Mouse (Mus musculus): ENCODE results near the gene Gm49721. TPM values are rescaled to one million over a fixed set of nuclear protein-coding genes. Genes with fewer than 3 reads are reported as not detected.
"Not testable (repeated sequence)": the region's sequence is repeated elsewhere in the genome, so short reads cannot be mapped to it uniquely, and the experiment has no call there.

The Gm49721 gene
- total and polyA plus RNA-seq, 3 experiments = 0.05 TPM; not detected in 2

DNA sequence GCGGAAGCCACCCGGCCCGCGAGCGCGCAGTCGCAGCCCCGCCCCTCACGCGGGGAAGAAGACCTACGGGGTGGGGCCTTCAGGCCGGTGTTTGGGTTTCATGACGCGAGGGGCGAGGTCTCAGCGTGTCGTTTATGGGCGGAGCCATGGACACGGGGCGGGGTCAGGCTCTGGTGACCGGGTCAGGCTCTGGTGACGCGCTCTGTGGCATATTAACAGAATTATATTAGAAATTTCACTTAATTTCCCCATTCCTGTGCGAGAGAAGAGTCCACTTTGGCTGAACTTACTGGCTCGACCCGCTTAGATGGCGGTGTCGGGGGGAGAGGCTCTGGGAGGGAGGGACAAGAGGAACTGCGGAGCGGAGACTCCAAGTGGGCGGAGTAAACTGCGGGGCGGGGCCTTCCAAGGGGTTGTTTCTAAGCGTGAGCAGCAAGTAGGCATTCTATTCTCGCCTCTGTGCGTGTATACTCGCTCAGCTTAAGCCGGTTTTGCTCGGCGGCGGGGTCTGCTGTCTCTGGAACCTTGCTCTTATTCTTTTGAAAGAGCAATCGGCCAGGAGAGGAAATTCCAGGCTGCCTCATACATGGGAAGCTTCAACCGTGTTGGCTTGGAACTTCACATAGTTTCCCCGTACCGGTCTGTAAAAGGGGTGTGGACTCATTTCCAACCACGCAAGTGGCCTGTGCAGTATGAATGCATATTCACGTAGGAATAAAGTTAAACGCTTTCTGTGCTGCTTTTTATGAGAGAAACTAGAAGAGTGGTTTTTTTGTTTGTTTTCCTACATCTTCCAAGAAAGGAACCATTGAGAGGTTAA, 17.3 kb upstream of the Gm49721 start:
- not testable (repeated sequence) for H3K4me1 ChIP-seq (ENCODE audit: insufficient read depth, low read depth, low read length); H3K36me3 ChIP-seq (replicated peaks); H3K4me3 ChIP-seq (ENCODE audit: low read depth, low read length); DNase-seq (ENCODE audit: low spot score); H3K9me3 ChIP-seq (replicated peaks); H3K27me3 ChIP-seq (ENCODE audit: insufficient read depth, low read length)
- peak; percentile 92 for ATAC-seq (ENCODE audit: extremely low read depth, insufficient number of reproducible peaks, low FRiP score, poor library complexity, severe bottlenecking)

DNA sequence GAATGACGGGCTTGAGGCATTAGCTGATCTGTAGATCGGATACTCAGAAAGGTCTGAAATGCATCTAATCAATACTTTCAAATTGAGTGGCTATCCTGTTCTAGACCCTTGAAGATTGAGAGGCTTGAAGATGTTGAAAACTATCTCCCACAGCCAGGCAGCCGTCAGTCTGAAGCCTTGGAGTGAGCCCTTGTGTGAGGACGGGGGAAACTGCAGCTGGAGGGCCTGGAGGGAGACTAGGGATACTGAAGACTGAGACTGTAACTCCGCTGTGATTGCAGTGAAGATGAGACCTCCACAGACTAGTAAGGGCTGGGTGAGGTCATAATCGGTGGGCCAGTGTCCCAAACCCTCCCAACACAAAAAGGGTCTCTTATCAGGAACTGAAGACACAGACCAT, 16.4 kb upstream of the Gm49721 start:
- not testable (repeated sequence) for DNase-seq (ENCODE audit: low spot score); H3K9me3 ChIP-seq (replicated peaks); ATAC-seq (ENCODE audit: extremely low read depth, insufficient number of reproducible peaks, low FRiP score, poor library complexity, severe bottlenecking); H3K27me3 ChIP-seq (ENCODE audit: insufficient read depth, low read length); H3K4me1 ChIP-seq (ENCODE audit: insufficient read depth, low read depth, low read length); H3K4me3 ChIP-seq (ENCODE audit: low read depth, low read length); H3K36me3 ChIP-seq (replicated peaks)

DNA sequence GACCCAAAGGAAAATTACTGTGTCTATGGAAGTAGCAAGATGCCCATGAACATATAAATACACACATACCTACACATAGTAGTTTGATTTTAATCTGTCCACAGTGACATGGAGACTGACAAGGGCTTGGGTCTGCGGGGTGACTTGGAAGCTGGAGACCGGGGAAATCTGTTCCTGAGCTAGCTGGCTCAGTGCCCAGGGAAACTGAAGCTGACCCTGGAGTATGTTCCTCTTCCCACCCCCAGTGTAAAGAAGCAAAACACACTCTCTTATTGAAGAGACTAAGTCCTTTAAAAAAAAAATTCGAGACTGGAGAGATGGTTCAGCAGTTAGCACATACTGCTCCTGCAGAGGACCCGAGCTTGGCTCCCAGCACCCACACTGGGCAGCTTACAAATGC, 15.8 kb upstream of the Gm49721 start:
- DNase-seq (ENCODE audit: low spot score); H3K9me3 ChIP-seq (replicated peaks): not testable (repeated sequence)

DNA sequence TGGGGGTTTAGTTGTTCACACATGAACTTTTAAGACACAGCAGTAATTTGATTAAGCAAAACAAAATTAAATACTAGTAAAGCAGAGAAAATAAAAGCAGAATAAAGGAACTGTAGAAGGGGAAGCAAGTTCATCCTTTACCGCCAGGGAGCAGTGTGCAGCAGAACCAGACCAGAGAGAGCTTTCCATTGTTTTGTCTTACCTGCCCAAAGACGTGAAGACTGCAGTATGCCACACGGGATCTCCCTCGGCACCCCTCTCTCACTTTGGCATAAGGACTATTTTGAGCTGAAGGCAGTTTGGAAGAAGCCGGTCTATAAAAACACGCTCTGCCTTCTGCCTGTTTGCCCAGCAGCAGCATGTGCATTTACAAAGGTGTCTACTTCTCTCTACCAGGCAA, 13.3 kb upstream of the Gm49721 start:
- not testable (repeated sequence) for H3K36me3 ChIP-seq (replicated peaks); H3K27me3 ChIP-seq (ENCODE audit: insufficient read depth, low read length); H3K9me3 ChIP-seq (replicated peaks); ATAC-seq (ENCODE audit: extremely low read depth, insufficient number of reproducible peaks, low FRiP score, poor library complexity, severe bottlenecking); H3K4me1 ChIP-seq (ENCODE audit: insufficient read depth, low read depth, low read length); H3K4me3 ChIP-seq (ENCODE audit: low read depth, low read length)
- DNase-seq (ENCODE audit: low spot score) = peak; percentile 2
- peak; percentile 14; the same call in 1 of the 2 replicates for TF ChIP-seq CTCF (IDR thresholded peaks at IDR 0.05; ENCODE audit: low read depth, low read length)

More for the DNA sequence above, 15.8 kb upstream of the Gm49721 start:
- not testable (repeated sequence) for H3K36me3 ChIP-seq (replicated peaks); H3K4me3 ChIP-seq (ENCODE audit: low read depth, low read length); H3K27me3 ChIP-seq (ENCODE audit: insufficient read depth, low read length); ATAC-seq (ENCODE audit: extremely low read depth, insufficient number of reproducible peaks, low FRiP score, poor library complexity, severe bottlenecking); H3K4me1 ChIP-seq (ENCODE audit: insufficient read depth, low read depth, low read length)

DNA sequence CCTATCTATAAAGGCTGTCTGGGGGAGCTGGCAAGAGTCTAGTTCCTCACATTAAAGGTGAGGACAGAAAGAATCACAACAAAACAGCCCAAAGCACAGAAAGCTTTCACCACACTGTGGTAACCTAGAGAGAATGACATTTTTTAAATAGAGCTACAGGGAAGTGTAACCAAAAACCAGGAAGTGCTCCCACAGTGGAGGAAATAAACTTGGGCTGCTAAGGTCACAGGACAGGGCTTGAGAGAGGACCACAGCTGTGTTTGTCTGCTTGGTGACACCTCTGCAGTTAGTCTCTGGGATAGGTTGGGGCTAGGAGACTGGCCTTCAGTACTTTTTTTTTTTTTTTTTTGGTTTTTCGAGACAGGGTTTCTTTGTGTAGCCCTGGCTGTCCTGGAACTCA, 11.0 kb upstream of the Gm49721 start:
- H3K4me1 ChIP-seq (ENCODE audit: insufficient read depth, low read depth, low read length); H3K9me3 ChIP-seq (replicated peaks); ATAC-seq (ENCODE audit: extremely low read depth, insufficient number of reproducible peaks, low FRiP score, poor library complexity, severe bottlenecking); H3K4me3 ChIP-seq (ENCODE audit: low read depth, low read length); DNase-seq (ENCODE audit: low spot score); H3K27me3 ChIP-seq (ENCODE audit: insufficient read depth, low read length); H3K36me3 ChIP-seq (replicated peaks): not testable (repeated sequence)

DNA sequence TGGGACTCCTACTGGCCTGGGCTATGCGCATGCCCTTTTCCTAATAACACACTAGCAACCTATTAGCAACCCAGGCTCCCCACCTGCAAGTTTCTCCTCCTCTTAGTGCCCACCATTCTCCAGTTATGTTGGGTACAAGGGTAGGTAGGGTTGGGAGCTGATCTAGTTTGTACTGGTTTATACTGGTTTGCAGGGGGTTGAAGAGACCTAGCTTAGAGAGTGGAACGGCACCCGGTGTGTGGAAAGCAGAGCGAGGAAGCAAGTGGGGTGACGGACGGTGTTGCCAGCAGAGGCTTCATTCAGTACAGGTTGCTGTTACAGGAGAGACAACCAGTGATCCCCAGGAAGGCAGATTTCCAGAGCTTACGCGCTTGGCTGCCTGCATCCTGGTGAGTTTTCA, 8.4 kb upstream of the Gm49721 start, which contains the start of gene Rnaset2b:
Gene Rnaset2b, plus strand, starts transcription at position 301 of the 400 bp plus-strand sequence.
- not testable (repeated sequence) for H3K9me3 ChIP-seq (replicated peaks); H3K36me3 ChIP-seq (replicated peaks); H3K4me3 ChIP-seq (ENCODE audit: low read depth, low read length); DNase-seq (ENCODE audit: low spot score); H3K4me1 ChIP-seq (ENCODE audit: insufficient read depth, low read depth, low read length); ATAC-seq (ENCODE audit: extremely low read depth, insufficient number of reproducible peaks, low FRiP score, poor library complexity, severe bottlenecking); H3K27me3 ChIP-seq (ENCODE audit: insufficient read depth, low read length)

DNA sequence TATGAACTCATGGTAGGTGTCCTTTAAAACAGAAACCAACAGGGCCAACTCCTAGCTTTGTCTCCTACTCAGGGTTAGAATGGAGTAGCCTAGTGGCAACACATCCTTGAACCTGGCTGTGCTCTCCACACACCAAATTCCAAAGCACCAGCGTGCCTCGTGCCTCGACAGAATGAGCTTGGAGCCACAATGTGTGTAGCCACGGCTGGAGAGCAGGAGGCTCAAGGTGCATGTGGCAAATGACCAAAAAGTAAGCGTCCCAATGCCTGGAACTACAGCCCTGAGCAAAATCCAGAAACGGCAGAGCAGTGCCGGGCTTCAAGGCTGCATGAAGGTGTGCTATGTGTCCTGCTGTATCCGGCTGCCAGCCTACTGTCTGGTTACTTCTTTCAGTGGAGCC, 7.5 kb upstream of the Gm49721 start:
- not testable (repeated sequence) for H3K27me3 ChIP-seq (ENCODE audit: insufficient read depth, low read length); H3K9me3 ChIP-seq (replicated peaks); ATAC-seq (ENCODE audit: extremely low read depth, insufficient number of reproducible peaks, low FRiP score, poor library complexity, severe bottlenecking); DNase-seq (ENCODE audit: low spot score); H3K4me1 ChIP-seq (ENCODE audit: insufficient read depth, low read depth, low read length); H3K4me3 ChIP-seq (ENCODE audit: low read depth, low read length); H3K36me3 ChIP-seq (replicated peaks)

DNA sequence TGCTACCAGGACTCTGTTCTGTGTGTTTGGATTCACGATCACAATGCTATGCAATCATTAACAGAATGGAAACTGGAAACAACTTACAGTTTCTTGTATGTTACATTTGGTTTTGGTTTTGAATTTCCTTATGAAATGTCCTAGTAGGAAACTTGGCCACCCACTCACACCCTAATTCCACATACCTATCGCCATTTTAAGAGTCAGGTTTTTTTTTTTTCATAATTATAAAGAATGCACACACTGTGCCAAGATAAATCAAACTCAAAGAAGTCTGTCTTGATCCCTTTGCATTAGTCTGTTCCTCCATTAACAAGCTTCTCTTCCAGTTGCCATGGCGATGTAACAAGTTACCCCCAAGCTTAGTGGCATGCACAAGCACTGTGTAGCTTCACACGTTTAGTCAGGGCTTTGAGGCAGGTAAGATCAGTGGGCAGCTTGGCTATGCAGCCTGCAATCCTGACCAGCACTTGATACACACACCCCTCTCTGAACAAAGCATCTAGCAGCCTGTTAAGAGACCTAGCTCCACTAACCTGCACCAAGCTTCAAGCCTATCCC, 5.8 kb upstream of the Gm49721 start:
- ATAC-seq (ENCODE audit: extremely low read depth, insufficient number of reproducible peaks, low FRiP score, poor library complexity, severe bottlenecking) = not testable (repeated sequence)

DNA sequence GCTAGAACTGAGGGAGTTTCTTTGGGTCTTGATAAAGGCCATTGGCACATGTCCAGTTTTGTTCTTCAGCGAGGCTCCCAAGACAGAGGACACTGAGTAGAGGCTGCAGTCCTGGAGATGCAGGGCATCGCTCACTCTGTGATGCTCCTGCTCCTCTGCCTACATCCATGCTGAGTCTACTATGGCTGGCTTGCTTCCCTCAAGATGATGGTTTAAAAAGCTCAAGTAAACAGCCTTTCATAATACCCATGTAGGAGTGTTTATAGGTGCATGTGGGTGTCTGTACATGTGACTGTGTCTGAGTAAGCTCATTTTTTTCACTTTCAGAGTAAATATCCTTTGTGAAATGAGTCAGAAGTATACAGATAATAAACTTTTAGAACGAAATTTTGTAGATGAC, 3.7 kb upstream of the Gm49721 start:
- H3K4me3 ChIP-seq (ENCODE audit: low read depth, low read length); H3K4me1 ChIP-seq (ENCODE audit: insufficient read depth, low read depth, low read length); H3K9me3 ChIP-seq (replicated peaks); H3K36me3 ChIP-seq (replicated peaks); DNase-seq (ENCODE audit: low spot score); H3K27me3 ChIP-seq (ENCODE audit: insufficient read depth, low read length); ATAC-seq (ENCODE audit: extremely low read depth, insufficient number of reproducible peaks, low FRiP score, poor library complexity, severe bottlenecking): not testable (repeated sequence)

More for the DNA sequence above, 5.8 kb upstream of the Gm49721 start:
- H3K4me3 ChIP-seq (ENCODE audit: low read depth, low read length); H3K4me1 ChIP-seq (ENCODE audit: insufficient read depth, low read depth, low read length); DNase-seq (ENCODE audit: low spot score); H3K36me3 ChIP-seq (replicated peaks); H3K27me3 ChIP-seq (ENCODE audit: insufficient read depth, low read length); H3K9me3 ChIP-seq (replicated peaks): not testable (repeated sequence)

DNA sequence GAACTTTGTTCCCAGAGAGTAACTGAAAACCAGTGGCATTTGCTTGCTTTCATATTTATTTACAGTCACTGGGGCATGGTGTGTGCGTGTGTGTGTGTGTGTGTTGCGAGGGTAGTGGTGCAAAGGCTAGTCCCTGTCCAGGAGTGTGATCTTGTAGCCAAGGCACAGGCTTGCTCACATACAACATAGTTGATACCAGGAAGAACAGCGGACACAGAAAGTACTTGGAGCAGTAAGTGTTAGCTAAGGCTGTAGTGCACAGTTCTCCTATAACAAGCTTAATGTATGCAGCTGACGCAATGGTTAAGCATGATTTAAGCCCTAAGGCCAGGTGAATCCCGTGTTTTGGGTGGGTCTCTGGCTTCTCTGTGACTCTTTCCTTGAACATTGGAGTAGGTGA, 676 bp downstream of the Gm49721 start:
- H3K4me1 ChIP-seq (ENCODE audit: insufficient read depth, low read depth, low read length); H3K36me3 ChIP-seq (replicated peaks); H3K9me3 ChIP-seq (replicated peaks); H3K27me3 ChIP-seq (ENCODE audit: insufficient read depth, low read length); DNase-seq (ENCODE audit: low spot score): not testable (repeated sequence)
- H3K4me3 ChIP-seq (ENCODE audit: low read depth, low read length) = peak overlapping the region; percentile 70
- peak; percentile 18; the same call in 1 of the 2 replicates for ATAC-seq (ENCODE audit: extremely low read depth, insufficient number of reproducible peaks, low FRiP score, poor library complexity, severe bottlenecking)

DNA sequence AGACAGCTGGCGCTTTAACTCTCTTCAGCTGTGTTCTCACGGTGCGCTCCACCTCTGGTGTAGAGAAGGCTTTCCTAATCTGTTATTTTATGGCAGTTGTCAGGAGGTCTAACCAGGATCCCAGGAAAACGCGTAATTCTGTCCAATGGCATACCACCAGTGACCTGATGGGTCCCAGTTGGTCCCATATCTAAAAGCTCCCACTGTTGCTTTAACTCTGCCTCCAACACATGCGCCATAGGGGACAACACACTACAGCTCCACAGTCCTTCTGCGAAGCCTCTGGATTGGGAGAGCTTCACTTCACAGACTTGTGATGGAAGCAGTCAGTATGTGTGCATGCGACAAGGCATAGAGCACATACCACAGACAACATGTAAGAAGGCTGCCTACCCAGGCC, 1.4 kb downstream of the Gm49721 start:
- H3K27me3 ChIP-seq (ENCODE audit: insufficient read depth, low read length); DNase-seq (ENCODE audit: low spot score); H3K4me1 ChIP-seq (ENCODE audit: insufficient read depth, low read depth, low read length); ATAC-seq (ENCODE audit: extremely low read depth, insufficient number of reproducible peaks, low FRiP score, poor library complexity, severe bottlenecking); H3K36me3 ChIP-seq (replicated peaks); H3K4me3 ChIP-seq (ENCODE audit: low read depth, low read length); H3K9me3 ChIP-seq (replicated peaks): not testable (repeated sequence)

DNA sequence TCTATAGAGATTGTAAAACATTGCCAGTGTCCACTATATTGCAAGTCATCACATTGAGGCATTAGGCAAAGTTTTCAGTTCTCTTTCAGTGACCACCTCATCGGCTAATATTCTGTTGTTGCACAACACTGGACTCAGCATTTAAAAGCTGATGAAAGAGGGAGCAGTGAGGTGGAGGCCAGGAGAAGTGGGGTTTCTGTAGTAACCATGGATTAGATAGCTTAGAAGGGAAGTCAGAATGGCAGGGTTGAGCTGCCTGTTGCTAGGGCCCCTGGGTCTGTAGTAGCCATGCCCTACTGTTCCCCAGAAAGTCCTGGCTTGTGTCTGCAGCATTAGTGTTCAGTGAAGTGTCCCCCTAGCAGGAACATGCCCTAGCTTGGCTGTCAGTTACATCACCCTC, 7.4 kb downstream of the Gm49721 start:
- H3K4me3 ChIP-seq (ENCODE audit: low read depth, low read length); H3K27me3 ChIP-seq (ENCODE audit: insufficient read depth, low read length); H3K36me3 ChIP-seq (replicated peaks); H3K9me3 ChIP-seq (replicated peaks); H3K4me1 ChIP-seq (ENCODE audit: insufficient read depth, low read depth, low read length); ATAC-seq (ENCODE audit: extremely low read depth, insufficient number of reproducible peaks, low FRiP score, poor library complexity, severe bottlenecking); DNase-seq (ENCODE audit: low spot score): not testable (repeated sequence)
